ENCODE assay signal across 22 mouse cellular contexts in the genomic region with DNA sequence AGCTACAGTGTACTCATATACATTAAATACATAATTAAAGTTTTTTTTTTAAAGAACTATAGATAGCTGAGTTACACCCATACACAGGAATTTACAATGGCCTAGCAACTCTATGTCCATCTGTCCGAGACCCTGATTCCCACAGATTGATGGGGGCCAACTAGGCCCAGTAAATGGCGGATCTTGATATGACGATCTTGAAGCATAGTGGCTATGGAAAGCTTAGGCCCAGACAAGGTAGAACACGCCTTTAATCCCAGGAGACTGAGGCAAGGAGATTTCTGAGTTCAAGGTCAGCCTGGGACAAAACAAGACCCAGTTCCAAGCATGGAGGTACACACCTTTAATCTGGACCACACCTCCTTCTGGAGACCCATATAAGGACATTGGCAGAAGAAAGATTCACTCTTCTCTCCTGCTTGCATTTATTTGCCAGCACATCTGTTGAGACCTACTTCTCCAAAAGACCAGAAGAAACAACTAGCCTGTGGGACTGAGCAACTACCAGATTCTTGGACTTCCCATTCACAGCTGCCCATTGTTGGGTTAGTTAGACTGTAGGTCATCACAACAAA.
"Had no signal": no experiment of that assay in that cellular context is flagged by ENCODE, and none has a peak within 500 bp of the region (broad histone marks: within the 10 kb centered on the region; RNA-seq: fewer than 3 reads in every experiment).

No protein-coding gene starts in this region.

- H3K4me3 ChIP-seq: gastrocnemius, adult 2 months; heart, adult 2 months; heart, embryonic 10.5 days; heart, embryonic 12.5 days; hindbrain, embryonic 13.5 days; hindbrain, embryonic 15.5 days; layer of hippocampus, adult 2 months; limb, embryonic 12.5 days; liver, embryonic 13.5 days; liver, embryonic 15.5 days had no signal

- H3K9me3 ChIP-seq: heart, embryonic 10.5 days; heart, embryonic 12.5 days; hindbrain, embryonic 13.5 days; hindbrain, embryonic 15.5 days; limb, embryonic 12.5 days; liver, embryonic 13.5 days; liver, embryonic 15.5 days had no signal

- DNase-seq: gastrocnemius, adult 2 months; gastrocnemius, postnatal 10 days; gastrocnemius, postnatal 25 days; heart, adult 2 months; heart, postnatal 10 days; heart, postnatal 4 days; kidney, adult 11 months; kidney, adult 8-10 months; kidney, postnatal 10 days; kidney, postnatal 25 days; kidney, postnatal 4 days; left cerebral cortex, postnatal 4 days; liver; liver, embryonic 13.5 days had no signal

- H3K27me3 ChIP-seq: heart, embryonic 12.5 days; hindbrain, embryonic 13.5 days; hindbrain, embryonic 15.5 days; limb, embryonic 12.5 days; liver, embryonic 13.5 days; liver, embryonic 15.5 days had no signal

- H3K36me3 ChIP-seq: hindbrain, embryonic 15.5 days had no signal

- H3K4me1 ChIP-seq: heart, embryonic 10.5 days; heart, embryonic 12.5 days; hindbrain, embryonic 13.5 days; hindbrain, embryonic 15.5 days; limb, embryonic 12.5 days; liver, embryonic 13.5 days; liver, embryonic 15.5 days had no signal

- H3K27ac ChIP-seq: gastrocnemius, adult 2 months; heart, adult 2 months; heart, embryonic 10.5 days; hindbrain, embryonic 13.5 days; hindbrain, embryonic 15.5 days; hindbrain, postnatal 0 days; layer of hippocampus, adult 2 months; limb, embryonic 12.5 days; liver, embryonic 13.5 days; liver, embryonic 15.5 days had no signal
